In genomic region chr17:45822427-45822826, GRCm38 (mm10) we compare ENCODE assay signal across 27 mouse cellular contexts.
DNase-seq lines count a peak whose midpoint lies in the region; ATAC-seq and TF ChIP-seq lines count a peak whose summit lies in the region.
"Had no signal": no experiment of that assay in that cellular context is flagged by ENCODE, and none has a peak within 500 bp of the region (broad histone marks: within the 10 kb centered on the region; RNA-seq: fewer than 3 reads in every experiment).

No protein-coding gene starts in this region.

- TF ChIP-seq CTCF in E14TG2a.4 (conservative IDR thresholded peaks at IDR 0.05; ENCODE audit: low read length) (no peak), ES-Bruce4 (IDR thresholded peaks at IDR 0.05; ENCODE audit: low read depth, low read length) (no peak)

- no peak for DNase-seq in limb, embryonic 14.5 days (ENCODE audit: low spot score)
- no peak for DNase-seq in cerebellum, postnatal 4 days (ENCODE audit: low spot score in 2 of 2)
- DNase-seq in lung, postnatal 14 days = no peak
- no peak for DNase-seq in cerebellum, adult 11 months
- DNase-seq: adrenal gland, adult 2 months; adrenal gland, postnatal 14 days; cerebellum, adult 2 months; cerebellum, adult 9-11 months; cerebellum, postnatal 25 days; embryo, embryonic 11 days; forebrain, postnatal 0 days; gastrocnemius, adult 2 months; gastrocnemius, postnatal 14 days; heart, adult 18-20 months; heart, postnatal 14 days; heart, postnatal 4 days; kidney, adult 2 months had no signal

- H3K4me1 ChIP-seq in E14TG2a.4 (replicated peaks; ENCODE audit: low read depth, low read length) (peaks cover 74% of the 10 kb centered on the region), ES-Bruce4 (ENCODE audit: control insufficient read depth, insufficient read depth, low read length) (peaks cover 7% of the 10 kb centered on the region)
- peaks cover 12% of the 10 kb centered on the region for H3K4me1 ChIP-seq in embryonic facial prominence, embryonic 15.5 days
- H3K4me1 ChIP-seq in limb, embryonic 14.5 days (ENCODE audit: control insufficient read depth, insufficient read depth, low read length) = peaks cover 9% of the 10 kb centered on the region; the same call in 1 of the 2 replicates
- H3K4me1 ChIP-seq: heart, embryonic 13.5 days had no signal

- no peak for TF ChIP-seq POLR2A in ES-Bruce4 (IDR thresholded peaks at IDR 0.05; ENCODE audit: insufficient read depth, low read length)
- no peak for TF ChIP-seq POLR2A in limb, embryonic 14.5 days (IDR thresholded peaks at IDR 0.05; ENCODE audit: borderline replicate concordance, extremely low read depth, insufficient read depth, insufficient read length)

- H3K9me3 ChIP-seq in E14TG2a.4 (ENCODE audit: low read length) (peaks cover 4% of the 10 kb centered on the region; the same call in 1 of the 2 replicates), ES-Bruce4 (replicated peaks; ENCODE audit: control insufficient read depth, insufficient read depth, low read length, poor library complexity, severe bottlenecking) (no peaks in the 10 kb centered on the region)
- H3K9me3 ChIP-seq in embryonic facial prominence, embryonic 15.5 days (replicated peaks) = no peaks in the 10 kb centered on the region
- H3K9me3 ChIP-seq in limb, embryonic 14.5 days (ENCODE audit: control insufficient read depth, low read length) = no peaks in the 10 kb centered on the region
- H3K9me3 ChIP-seq: G1E; heart, embryonic 13.5 days; hindbrain, embryonic 15.5 days had no signal

- no peak overlapping the region for H3K9ac ChIP-seq in ES-Bruce4 (ENCODE audit: low read depth, poor library complexity, severe bottlenecking)
- no peak overlapping the region for H3K9ac ChIP-seq in embryonic facial prominence, embryonic 15.5 days
- H3K9ac ChIP-seq in limb, embryonic 14.5 days (ENCODE audit: low read depth, low read length, severe bottlenecking) = no peak overlapping the region
- H3K9ac ChIP-seq: forebrain, postnatal 0 days; heart, embryonic 13.5 days; hindbrain, embryonic 15.5 days had no signal

- TF ChIP-seq EP300 in ES-Bruce4 (IDR thresholded peaks at IDR 0.05; ENCODE audit: insufficient read depth, low read depth, low read length) = 0 out of 2 replicates have a peak, but pooled peaks have one; percentile 30

- H3K27me3 ChIP-seq in E14TG2a.4 (ENCODE audit: insufficient read depth, low read length) (0 out of 2 replicates have a peak, but pooled peaks cover 3% of the 10 kb centered on the region), ES-Bruce4 (ENCODE audit: control insufficient read depth, insufficient read depth, low read length, poor library complexity, severe bottlenecking) (no peaks in the 10 kb centered on the region)
- H3K27me3 ChIP-seq in embryonic facial prominence, embryonic 15.5 days = no peaks in the 10 kb centered on the region
- no peaks in the 10 kb centered on the region for H3K27me3 ChIP-seq in limb, embryonic 14.5 days (ENCODE audit: control insufficient read depth, insufficient read depth, low read length)
- H3K27me3 ChIP-seq: hindbrain, embryonic 15.5 days; Patski had no signal

- no peak overlapping the region for H3K27ac ChIP-seq in ES-Bruce4 (ENCODE audit: insufficient read depth, low read length)
- peak overlapping the region; percentile 34 for H3K27ac ChIP-seq in embryonic facial prominence, embryonic 15.5 days (replicated peaks)
- peak overlapping the region; percentile 6; the same call in 1 of the 2 replicates for H3K27ac ChIP-seq in limb, embryonic 14.5 days (replicated peaks; ENCODE audit: low read depth, low read length)
- H3K27ac ChIP-seq: gastrocnemius, adult 2 months; heart, embryonic 13.5 days; hindbrain, embryonic 15.5 days had no signal

- WGBS in embryonic facial prominence, embryonic 15.5 days = 59% methylated on average over 17 of the region's 17 CpGs
- WGBS in limb, embryonic 14.5 days = 66% methylated on average over 16 of the region's 17 CpGs

- H3K4me2 ChIP-seq in embryonic facial prominence, embryonic 15.5 days (replicated peaks) = no peak overlapping the region
- no peak overlapping the region for H3K4me2 ChIP-seq in limb, embryonic 14.5 days (replicated peaks; ENCODE audit: low read depth, low read length, severe bottlenecking)
- H3K4me2 ChIP-seq: heart, embryonic 13.5 days; hindbrain, embryonic 15.5 days had no signal

- H3K36me3 ChIP-seq in E14TG2a.4 (ENCODE audit: insufficient read depth, low read length) (no peaks in the 10 kb centered on the region), ES-Bruce4 (ENCODE audit: control insufficient read depth, insufficient read depth, low read length, poor library complexity, severe bottlenecking) (no peaks in the 10 kb centered on the region)
- no peaks in the 10 kb centered on the region for H3K36me3 ChIP-seq in embryonic facial prominence, embryonic 15.5 days
- H3K36me3 ChIP-seq in limb, embryonic 14.5 days (ENCODE audit: control insufficient read depth, insufficient read depth, low read length) = no peaks in the 10 kb centered on the region
- H3K36me3 ChIP-seq: G1E; heart, embryonic 13.5 days; hindbrain, embryonic 15.5 days had no signal

- ATAC-seq in embryonic facial prominence, embryonic 15.5 days (ENCODE audit: insufficient number of reproducible peaks, low FRiP score, low TSS enrichment, low read depth) = peak; percentile 41; the same call in 1 of the 2 replicates
- ATAC-seq in limb, embryonic 14.5 days (ENCODE audit: low FRiP score, low read depth) = peak; percentile 32; the same call in 1 of the 2 replicates
- ATAC-seq: CD4-positive, CD25-positive, alpha-beta regulatory T cell, adult 4 months; forebrain, embryonic 14.5 days; forebrain, postnatal 0 days; intestine, postnatal 0 days; Patski had no signal

- H3K4me3 ChIP-seq in E14TG2a.4 (replicated peaks; ENCODE audit: low read length) = peak overlapping the region; percentile 58
- no peak overlapping the region for H3K4me3 ChIP-seq in ES-Bruce4 (ENCODE audit: low read depth, low read length)
- H3K4me3 ChIP-seq in embryonic facial prominence, embryonic 15.5 days (replicated peaks) = no peak overlapping the region
- no peak overlapping the region for H3K4me3 ChIP-seq in limb, embryonic 14.5 days (replicated peaks; ENCODE audit: low read length)
- H3K4me3 ChIP-seq: gastrocnemius, adult 2 months; heart, embryonic 13.5 days; hindbrain, embryonic 15.5 days had no signal
